Mouse (Mus musculus) cerebellum, adult 9-11 months (tissue): ENCODE data around the gene Edar.
"Not testable (repeated sequence)": the region's sequence is repeated elsewhere in the genome, so short reads cannot be mapped to it uniquely, and the experiment has no call there.

Experiments
- DNase-seq: peaks from one replicate; pipeline ENCODE4 v3.0.0; 2022

Edar gene

DNA sequence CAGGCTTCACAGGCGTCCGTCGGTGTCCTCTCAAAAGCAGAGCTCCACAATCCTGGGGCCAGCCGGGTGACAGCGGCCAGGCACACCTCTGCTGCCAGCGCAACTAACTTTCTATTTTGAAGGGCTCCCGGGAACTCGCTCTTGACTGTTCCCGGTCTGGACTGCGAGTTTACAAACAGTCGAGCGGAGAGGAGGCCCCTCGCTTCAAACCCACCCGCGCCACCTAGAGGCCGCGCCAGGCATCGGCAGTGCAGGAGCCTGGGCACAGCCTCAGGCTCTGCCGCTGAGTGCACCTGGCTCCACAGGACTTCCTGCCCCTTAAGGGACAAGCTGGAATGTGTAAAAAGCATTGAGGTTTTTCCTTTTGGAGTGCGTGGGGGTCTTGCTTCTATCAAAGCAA lies at the start of gene Edar:
Gene Edar, minus strand, starts transcription at position 122 of the 400 bp plus-strand sequence.
- DNase-seq = peak; percentile 48

GRCm38 (mm10) chr10:58718110-58718509 lies 42.7 kb upstream of the Edar start, which contains the start of gene Gm17542:
TSS of gene Gm17542 (minus strand) at chr10:58718210.
- not testable (repeated sequence) for DNase-seq

DNA sequence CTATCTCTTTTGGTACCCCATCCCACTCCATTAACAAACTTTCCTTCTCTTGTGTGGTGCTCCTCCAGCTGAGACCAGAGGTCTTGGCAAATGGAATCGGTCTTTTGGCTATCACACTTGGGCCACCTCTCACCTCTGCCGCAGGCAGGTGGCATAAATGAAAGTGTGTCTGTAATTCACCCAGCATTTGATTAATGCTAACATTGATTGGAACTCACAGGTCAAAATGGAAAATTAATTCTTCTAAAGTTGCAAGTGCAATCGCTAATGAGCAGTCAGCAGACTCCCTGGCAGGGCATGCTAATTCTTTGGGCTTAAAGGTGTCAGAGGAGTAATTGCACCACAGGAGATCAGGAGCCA lies 39.3 kb upstream of the Edar start:
- DNase-seq = no peak

- DNase-seq = no peak
Observed at GRCm38 (mm10) chr10:58713855-58714788, 38.7 kb upstream of the Edar start.

DNA sequence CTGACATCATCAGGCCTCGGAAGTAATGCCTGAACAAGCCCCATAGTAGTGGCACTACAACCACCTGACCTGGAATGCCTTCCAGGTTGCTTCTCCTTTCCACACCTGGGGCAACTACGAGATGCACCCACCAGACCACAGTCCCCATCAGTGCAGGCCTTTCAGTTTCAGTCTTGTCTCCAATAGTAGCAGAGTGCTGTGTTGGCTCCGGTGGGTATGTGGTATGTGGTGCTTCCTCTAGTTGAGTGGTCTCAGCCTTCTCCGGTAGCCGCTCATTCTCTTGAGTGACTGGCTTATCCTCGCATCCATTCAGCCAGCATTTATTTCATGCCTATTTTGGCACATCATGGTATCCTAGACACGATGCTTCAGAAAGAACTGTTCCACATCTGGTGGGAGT lies 37.8 kb upstream of the Edar start:
- DNase-seq = no peak

GRCm38 (mm10) chr10:58709021-58709420 lies 33.6 kb upstream of the Edar start:
- no peak for DNase-seq

DNA sequence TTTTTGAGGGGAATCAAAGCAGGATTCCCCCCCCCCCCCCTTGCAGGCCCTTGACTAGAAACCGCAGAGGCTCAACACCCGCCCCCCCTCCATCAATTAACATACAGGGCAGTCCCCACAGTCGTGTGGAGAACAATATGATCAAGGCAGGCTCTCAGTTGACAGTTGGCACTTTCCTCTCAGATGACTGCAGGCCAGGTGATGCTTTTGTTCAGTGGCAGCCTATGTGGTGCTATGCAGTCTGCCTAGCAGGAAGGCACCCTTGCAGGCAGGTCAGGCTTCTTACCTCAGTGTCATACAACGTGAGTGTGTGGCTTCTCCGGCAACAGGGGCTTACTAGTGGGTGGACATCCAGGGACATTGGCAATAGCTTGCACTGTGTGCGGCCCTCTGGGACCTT lies 25.1 kb upstream of the Edar start:
- DNase-seq = no peak

DNA sequence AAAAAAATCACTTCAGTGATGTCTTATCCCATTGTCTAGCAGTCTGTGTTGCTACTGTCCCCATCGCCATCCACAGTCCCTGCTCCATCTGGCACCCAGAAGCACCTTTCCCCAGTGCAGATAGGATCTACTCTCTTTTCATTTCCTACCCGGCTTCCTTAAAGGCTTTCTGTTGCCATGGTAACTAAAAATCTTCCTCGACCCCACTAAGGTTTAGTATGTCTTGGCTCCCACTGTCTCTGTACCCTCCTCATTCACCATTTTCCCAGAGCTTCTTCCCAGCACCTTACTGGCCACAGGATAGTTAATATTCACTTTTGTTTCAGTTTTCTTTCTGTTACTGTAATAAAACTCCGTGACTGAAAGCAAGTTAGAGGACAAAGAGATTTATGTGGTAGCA lies 24.7 kb upstream of the Edar start:
- no peak for DNase-seq

- no peak for DNase-seq
Observed at GRCm38 (mm10) chr10:58698955-58699354, 23.5 kb upstream of the Edar start.

DNA sequence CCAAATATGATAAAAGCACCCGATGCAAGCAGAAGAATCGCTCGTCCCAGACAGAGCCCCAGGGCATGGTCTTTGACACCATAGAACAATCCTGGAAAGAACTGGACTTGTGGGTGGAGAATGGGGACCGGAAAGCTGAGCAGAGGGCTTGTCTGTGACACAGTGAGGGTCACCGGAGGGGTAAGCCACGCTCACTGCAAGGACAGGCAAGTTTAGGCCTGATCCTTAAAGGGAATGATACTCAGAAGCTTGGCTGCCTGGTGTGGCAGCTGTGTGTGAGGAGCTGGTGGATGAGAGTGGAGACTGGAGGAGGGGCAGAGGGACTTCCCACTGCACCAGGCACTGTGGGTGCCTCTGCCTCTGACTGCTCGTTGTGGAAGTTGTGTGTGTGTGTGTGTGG lies 15.6 kb upstream of the Edar start:
- no peak for DNase-seq

DNA sequence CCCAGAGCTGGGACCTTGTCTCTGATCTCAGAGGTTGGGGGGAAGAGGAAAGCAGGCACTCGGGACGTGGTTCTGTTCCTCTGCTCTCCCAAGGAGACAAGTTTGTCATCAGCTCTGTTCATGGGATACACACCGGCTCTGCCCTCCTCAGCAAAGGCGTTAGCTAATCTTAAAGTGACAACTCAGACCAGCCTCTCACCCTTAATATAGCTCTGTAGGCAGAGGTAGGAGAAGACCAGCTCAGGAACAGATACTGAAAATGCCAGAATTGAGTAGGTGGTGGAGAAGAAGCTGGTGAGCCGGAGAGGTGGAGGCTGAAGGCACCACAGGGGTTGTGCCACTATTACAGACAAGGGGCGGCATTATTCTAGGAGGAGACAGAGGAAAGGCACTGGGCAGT lies 3.8 kb upstream of the Edar start:
- no peak for DNase-seq

- peak; percentile 49 for DNase-seq
Observed at GRCm38 (mm10) chr10:58673278-58674061, 2.0 kb downstream of the Edar start.

GRCm38 (mm10) chr10:58672557-58673277 lies 2.7 kb downstream of the Edar start:
- DNase-seq = no peak

- DNase-seq = peak; percentile 10
Observed at GRCm38 (mm10) chr10:58663868-58664267, 11.6 kb downstream of the Edar start.

GRCm38 (mm10) chr10:58663417-58663816 lies 12.0 kb downstream of the Edar start:
- peak; percentile 14 for DNase-seq

GRCm38 (mm10) chr10:58659268-58659986 lies 16.0 kb downstream of the Edar start:
- DNase-seq = no peak

DNA sequence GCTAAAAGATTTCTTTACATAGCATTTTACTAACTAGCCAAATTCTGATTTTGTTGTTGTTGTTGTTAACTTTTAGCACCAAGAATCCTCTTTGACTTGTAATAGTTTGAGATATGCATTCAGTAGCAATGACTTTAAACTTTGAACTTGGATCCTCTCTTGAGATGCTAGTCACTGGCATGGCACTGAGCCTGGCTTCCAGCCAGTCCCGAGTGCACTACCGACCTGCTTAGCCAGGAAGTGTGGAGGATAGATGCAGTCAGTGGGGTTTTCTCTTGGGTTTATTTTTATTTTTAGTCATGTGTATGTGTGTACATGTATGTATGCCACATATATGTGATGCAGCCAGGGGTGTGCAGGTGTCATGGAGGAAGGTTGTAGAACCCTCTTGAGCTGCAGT lies 17.7 kb downstream of the Edar start:
- no peak for DNase-seq

GRCm38 (mm10) chr10:58653679-58654078 lies 21.8 kb downstream of the Edar start:
- DNase-seq = no peak

GRCm38 (mm10) chr10:58652418-58653394 lies 22.7 kb downstream of the Edar start:
- no peak for DNase-seq

DNA sequence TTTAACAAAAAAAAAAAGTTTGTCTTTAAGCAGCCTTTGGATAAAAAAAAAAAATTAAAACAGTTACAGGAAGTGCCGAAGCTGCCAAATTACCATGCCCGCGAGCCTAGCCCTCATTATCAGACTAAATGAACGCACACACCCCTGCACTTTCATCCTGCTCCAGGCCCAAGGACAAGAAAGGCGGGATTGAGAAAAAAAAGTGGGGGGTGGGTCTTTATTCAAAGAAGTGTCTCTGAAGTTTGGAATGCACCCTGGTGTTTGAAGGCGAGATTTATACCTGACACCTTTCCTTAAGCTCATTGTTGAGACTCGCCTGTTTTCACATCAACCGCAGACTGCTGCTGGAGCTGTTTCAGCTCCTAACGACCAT lies 23.4 kb downstream of the Edar start:
- no peak for DNase-seq
